Mouse (Mus musculus) lung, embryonic 14.5 days (tissue): ENCODE measurements around the gene Tm2d3. TPM values are rescaled to one million over a fixed set of nuclear protein-coding genes. Genes with fewer than 3 reads are reported as not detected.

Experiments used
- ATAC-seq: fragments of 200-750 bp; cut with Nextera tagmentation; 2 replicates; pipeline ENCODE4 v1.8.0; 2017; ENCODE audit warnings: mild to moderate bottlenecking, moderate TSS enrichment, moderate library complexity; ENCODE audit not compliant: insufficient read depth
- DNase-seq: peaks from one replicate; pipeline ENCODE4 v3.0.0-alpha.2; 2015
- H3K27ac ChIP-seq: fragments of 300-500 bp; sonication (generic); 2 replicates; pipeline ENCODE4 v1.5.1; 2014; ENCODE audit warnings: low read depth, mild to moderate bottlenecking, moderate library complexity
- H3K27me3 ChIP-seq: fragments of 300-500 bp; sonication (generic); 2 replicates; pipeline ENCODE4 v1.6.1; 2014; ENCODE audit warnings: low read length, control low read depth; ENCODE audit not compliant: insufficient read depth
- H3K36me3 ChIP-seq: fragments of 300-500 bp; sonication (generic); 2 replicates; pipeline ENCODE4 v1.6.1; 2014; ENCODE audit warnings: control low read depth; ENCODE audit not compliant: insufficient read depth
- H3K4me1 ChIP-seq: fragments of 300-500 bp; sonication (generic); 2 replicates; pipeline ENCODE4 v1.6.1; 2014; ENCODE audit warnings: antibody characterized with exemption, control low read depth; ENCODE audit not compliant: insufficient read depth
- H3K4me2 ChIP-seq: fragments of 300-500 bp; sonication (generic); 2 replicates; pipeline ENCODE4 v1.6.1; 2014; ENCODE audit warnings: mild to moderate bottlenecking
- H3K4me3 ChIP-seq: fragments of 300-500 bp; sonication (generic); 2 replicates; pipeline ENCODE4 v1.5.1; 2014; ENCODE audit warnings: low read depth, low read length
- H3K9ac ChIP-seq: fragments of 300-500 bp; sonication (generic); 2 replicates; pipeline ENCODE4 v1.6.1; 2014
- H3K9me3 ChIP-seq: fragments of 300-500 bp; sonication (generic); 2 replicates; pipeline ENCODE4 v1.6.1; 2016; ENCODE audit warnings: low read depth, low read length, control low read depth
- CTCF ChIP-seq: IDR thresholded peaks from 2 replicates; pipeline ENCODE4 v1.5.1; 2016; ENCODE audit warnings: antibody characterized with exemption, low read depth
- WGBS: fragments of 180-500 bp; shearing (Covaris S2); extraction: QIAGEN DNeasy Blood & Tissue Kit; methylation state at CpG from one replicate; pipeline ENCODE4 v1.1.7; 2014; 5-methylcytosine and 5-hydroxymethylcytosine counted together
- polyA plus RNA-seq: library from polyadenylated mRNA; unstranded; fragments of >200 nt; fragmentation: Nextera tagmentation; extraction: Ambion mirVana; gene quantifications from 2 replicates; pipeline ENCODE4 v1.2.1, GENCODE M21; 2014

Gene Tm2d3
- polyA plus RNA-seq, 1 experiment from 2014 or later: 70.4 TPM

GRCm38 (mm10) chr7:65704818-65705242 is 13.9 kb downstream of the Tm2d3 start:
- WGBS: 7% methylated on average over 10 of the region's 10 CpGs
- DNase-seq (peak; percentile 94), ATAC-seq (peak; percentile 49; the same call in 1 of the 2 replicates)
- Histone ChIP-seq H3K4me3 (peak overlapping the region; percentile 27), H3K27me3 (no peaks in the 10 kb centered on the region), H3K9me3 (no peaks in the 10 kb centered on the region), H3K9ac (0 out of 2 replicates have a peak overlapping the region, but pooled peaks have one; percentile 0), H3K27ac (peak overlapping the region; percentile 15; the same call in 1 of the 2 replicates), H3K4me2 (peak overlapping the region; percentile 55), H3K36me3 (peaks cover 30% of the 10 kb centered on the region), H3K4me1 (no peaks in the 10 kb centered on the region)
- peak; percentile 99 for TF ChIP-seq CTCF

GRCm38 (mm10) chr7:65708506-65708905 is 17.5 kb downstream of the Tm2d3 start:
- no peak overlapping the region for H3K27ac ChIP-seq
- no peak overlapping the region for H3K4me2 ChIP-seq
- no peaks in the 10 kb centered on the region for H3K36me3 ChIP-seq
- no peak overlapping the region for H3K4me3 ChIP-seq
- no peaks in the 10 kb centered on the region for H3K27me3 ChIP-seq
- ATAC-seq: no peak
- H3K4me1 ChIP-seq: no peaks in the 10 kb centered on the region
- no peak overlapping the region for H3K9ac ChIP-seq
- DNase-seq: no peak
- H3K9me3 ChIP-seq: no peaks in the 10 kb centered on the region
- TF ChIP-seq CTCF: no peak
- WGBS: 70% methylated on average over 1 of the region's 1 CpGs

DNA sequence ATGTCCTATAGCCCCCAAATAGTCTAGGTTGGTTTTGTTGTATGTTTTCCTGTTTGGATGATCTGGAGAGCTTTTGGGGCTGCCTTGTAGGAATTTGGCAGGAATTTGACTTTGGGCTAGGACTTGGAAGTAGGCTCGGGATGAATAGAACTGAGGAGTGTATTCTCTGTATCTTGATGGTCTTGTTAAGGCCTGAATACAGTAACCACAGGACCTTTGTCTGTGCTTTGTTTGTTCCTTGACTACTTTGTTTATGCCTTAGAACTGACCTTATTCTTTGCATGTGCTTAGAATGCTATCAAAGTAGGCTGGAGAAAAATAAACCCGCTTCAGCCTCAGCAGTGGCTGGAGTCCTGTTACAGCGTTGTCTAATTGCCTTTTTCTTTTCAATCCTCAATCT is 19.3 kb downstream of the Tm2d3 start:
- Histone ChIP-seq H3K4me2 (no peak overlapping the region), H3K36me3 (no peaks in the 10 kb centered on the region), H3K9ac (no peak overlapping the region), H3K9me3 (no peaks in the 10 kb centered on the region), H3K27me3 (no peaks in the 10 kb centered on the region), H3K4me1 (no peaks in the 10 kb centered on the region), H3K4me3 (no peak overlapping the region), H3K27ac (no peak overlapping the region)
- WGBS: 81% methylated on average over 3 of the region's 3 CpGs
- DNase-seq: no peak
- no peak for ATAC-seq
- TF ChIP-seq CTCF: no peak

DNA sequence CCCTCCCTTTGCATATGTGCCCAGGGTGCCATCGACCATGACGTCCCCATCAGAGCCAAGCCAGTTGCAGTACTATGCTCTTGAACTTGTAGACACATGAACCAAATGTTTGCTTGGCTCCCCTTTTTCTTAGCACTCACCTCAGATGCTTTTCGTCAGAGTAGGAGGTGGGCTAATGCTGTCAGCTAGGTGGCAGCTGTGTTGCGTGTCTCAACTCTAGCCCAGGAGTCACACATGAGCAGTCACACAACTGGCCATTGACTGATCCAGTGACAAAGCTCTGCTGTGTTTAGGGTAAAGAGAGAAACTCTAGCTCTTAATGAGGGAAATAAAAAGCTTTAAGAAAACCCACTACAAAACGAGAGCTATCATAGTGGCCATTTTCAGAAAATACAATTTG is 22.8 kb downstream of the Tm2d3 start:
- Histone ChIP-seq H3K27me3 (no peaks in the 10 kb centered on the region), H3K4me2 (no peak overlapping the region), H3K4me1 (no peaks in the 10 kb centered on the region), H3K9ac (no peak overlapping the region), H3K27ac (no peak overlapping the region), H3K4me3 (no peak overlapping the region), H3K9me3 (no peaks in the 10 kb centered on the region), H3K36me3 (no peaks in the 10 kb centered on the region)
- ATAC-seq: no peak
- TF ChIP-seq CTCF: peak; percentile 39; the same call in 1 of the 2 replicates
- DNase-seq: peak; percentile 13
- 58% methylated on average over 5 of the region's 5 CpGs for WGBS

GRCm38 (mm10) chr7:65714304-65714703 is 23.3 kb downstream of the Tm2d3 start:
- no peak overlapping the region for H3K4me3 ChIP-seq
- H3K4me1 ChIP-seq: no peaks in the 10 kb centered on the region
- WGBS: 41% methylated on average over 4 of the region's 4 CpGs
- ATAC-seq (no peak), DNase-seq (no peak)
- H3K27me3 ChIP-seq: no peaks in the 10 kb centered on the region
- H3K36me3 ChIP-seq: no peaks in the 10 kb centered on the region
- no peak overlapping the region for H3K9ac ChIP-seq
- H3K27ac ChIP-seq: no peak overlapping the region
- H3K4me2 ChIP-seq: no peak overlapping the region
- H3K9me3 ChIP-seq: no peaks in the 10 kb centered on the region
- no peak for TF ChIP-seq CTCF

- DNase-seq (peak; percentile 47), ATAC-seq (no peak)
- Histone ChIP-seq H3K36me3 (no peaks in the 10 kb centered on the region), H3K4me1 (peaks cover 4% of the 10 kb centered on the region; the same call in 1 of the 2 replicates), H3K27me3 (no peaks in the 10 kb centered on the region), H3K4me3 (no peak overlapping the region), H3K4me2 (no peak overlapping the region), H3K9me3 (no peaks in the 10 kb centered on the region), H3K9ac (no peak overlapping the region), H3K27ac (no peak overlapping the region)
- TF ChIP-seq CTCF: peak; percentile 50; the same call in 1 of the 2 replicates
- WGBS: 60% methylated on average over 2 of the region's 2 CpGs
Measured at GRCm38 (mm10) chr7:65734024-65734423, 43.1 kb downstream of the Tm2d3 start.

DNA sequence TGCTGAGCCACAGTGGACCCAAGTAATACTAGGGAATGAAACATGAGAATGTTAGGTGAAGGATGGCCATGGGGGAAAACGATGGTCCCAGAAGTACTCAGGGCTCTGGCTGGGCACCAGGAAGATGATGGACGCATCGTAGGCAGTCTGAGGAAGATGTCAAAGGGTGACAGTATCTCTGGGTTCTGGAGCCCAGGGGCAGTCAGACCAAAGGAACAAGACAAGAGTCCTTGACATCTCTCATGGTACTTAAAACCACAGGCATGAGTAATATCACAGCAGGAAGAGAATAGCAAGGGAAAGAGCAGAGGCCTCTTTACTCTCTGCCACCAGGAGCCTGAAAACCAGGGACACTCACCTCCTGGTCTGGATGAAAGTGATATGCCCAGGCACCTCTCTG is 44.3 kb downstream of the Tm2d3 start:
- Histone ChIP-seq H3K4me3 (no peak overlapping the region), H3K9me3 (no peaks in the 10 kb centered on the region), H3K36me3 (no peaks in the 10 kb centered on the region), H3K4me1 (peaks cover 4% of the 10 kb centered on the region; the same call in 1 of the 2 replicates), H3K27ac (no peak overlapping the region), H3K9ac (no peak overlapping the region), H3K4me2 (no peak overlapping the region), H3K27me3 (no peaks in the 10 kb centered on the region)
- no peak for DNase-seq
- no peak for ATAC-seq
- no peak for TF ChIP-seq CTCF
- 82% methylated on average over 3 of the region's 3 CpGs for WGBS
